Comparison of ENCODE assay signal across 10 mouse cellular contexts in the genomic region with DNA sequence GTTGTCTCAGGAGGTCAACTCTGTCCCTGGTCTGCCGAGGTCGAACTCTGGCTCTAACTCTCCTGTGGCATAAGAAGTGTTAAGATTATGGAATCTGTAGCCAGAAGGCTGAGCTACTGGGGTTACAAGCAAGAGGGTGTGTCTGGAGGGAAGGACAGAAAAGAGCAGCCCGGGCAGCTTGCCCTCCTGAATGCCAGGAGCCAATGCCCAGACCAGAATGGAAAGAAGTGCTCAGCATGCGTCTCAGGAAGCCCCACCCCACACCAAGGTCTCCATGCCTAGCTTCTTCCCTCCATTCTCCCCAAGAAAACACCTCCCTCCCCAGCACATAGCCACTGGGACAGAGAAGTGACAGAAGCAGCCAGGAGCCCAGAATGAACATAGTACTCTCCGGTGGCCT. TPM values are rescaled to one million over a fixed set of nuclear protein-coding genes. Genes with fewer than 3 reads are reported as not detected.
DNase-seq lines count a peak whose midpoint lies in the region; ATAC-seq and TF ChIP-seq lines count a peak whose summit lies in the region.
"Had no signal": no experiment of that assay in that cellular context is flagged by ENCODE, and none has a peak within 500 bp of the region (broad histone marks: within the 10 kb centered on the region; RNA-seq: fewer than 3 reads in every experiment).

No protein-coding gene starts in this region.

- no peak overlapping the region for H3K4me2 ChIP-seq in forebrain, embryonic 15.5 days (replicated peaks)

- DNase-seq in left cerebral cortex, postnatal 4 days = peak; percentile 49
- no peak for DNase-seq in left cerebral cortex, postnatal 14 days (ENCODE audit: low spot score in 2 of 2)
- DNase-seq in cerebellum, adult 9-11 months = peak; percentile 75
- DNase-seq in heart, adult 2 months = peak; percentile 64 to 77
- peak; percentile 67 for DNase-seq in lung, postnatal 14 days
- DNase-seq in left cerebral cortex, adult 11 months (ENCODE audit: low spot score) = no peak
- DNase-seq in left cerebral cortex, postnatal 25 days (ENCODE audit: low spot score in 2 of 2) = no peak
- DNase-seq: retina, postnatal 1 day had no signal

- peaks cover 68% of the 10 kb centered on the region for H3K4me1 ChIP-seq in heart, adult 2 months (ENCODE audit: control insufficient read depth, insufficient read depth, low read length)
- peaks cover 23% of the 10 kb centered on the region for H3K4me1 ChIP-seq in forebrain, embryonic 15.5 days

- no peak for ATAC-seq in forebrain, embryonic 15.5 days (replicated peaks)
- ATAC-seq: forebrain, embryonic 14.5 days had no signal

- intact Hi-C loops in left cerebral cortex, postnatal 4 days (cut with DNase I) = loop anchor here (10.0 kb wide), 1 partner anchor 156 kb away; no protein-coding TSS in a partner anchor
- intact Hi-C loops in left cerebral cortex, postnatal 14 days (cut with DNase I) = no loop called here
- intact Hi-C loops in heart, adult 2 months (cut with DNase I) = no loop called here
- intact Hi-C loops in left cerebral cortex, postnatal 25 days (cut with DNase I) = loop anchor here (10.0 kb wide), 1 partner anchor 394 kb away; no protein-coding TSS in a partner anchor

- H3K36me3 ChIP-seq in heart, adult 2 months (ENCODE audit: control insufficient read depth, insufficient read depth, low read length) = peaks cover 8% of the 10 kb centered on the region
- no peaks in the 10 kb centered on the region for H3K36me3 ChIP-seq in forebrain, embryonic 15.5 days

- 0 out of 2 replicates have a peak, but pooled peaks cover 5% of the 10 kb centered on the region for H3K79me2 ChIP-seq in heart, adult 2 months (replicated peaks; ENCODE audit: control insufficient read depth, insufficient read depth, low read length)

- 15% methylated on average over 5 of the region's 5 CpGs for WGBS in heart, adult 2 months
- WGBS in forebrain, embryonic 15.5 days = 70% methylated on average over 5 of the region's 5 CpGs

- no peak for TF ChIP-seq EP300 in heart, adult 2 months (IDR thresholded peaks at IDR 0.05; ENCODE audit: insufficient read depth, low read depth, low read length)

- H3K27me3 ChIP-seq in heart, adult 2 months (ENCODE audit: control insufficient read depth, insufficient read depth, low read length) = no peaks in the 10 kb centered on the region
- peaks cover 3% of the 10 kb centered on the region; the same call in 1 of the 2 replicates for H3K27me3 ChIP-seq in forebrain, embryonic 15.5 days

- H3K27ac ChIP-seq in heart, adult 2 months = peak overlapping the region; percentile 97
- no peak overlapping the region for H3K27ac ChIP-seq in forebrain, embryonic 15.5 days (replicated peaks)

- no peaks in the 10 kb centered on the region for H3K9me3 ChIP-seq in forebrain, embryonic 15.5 days

- no peak for TF ChIP-seq POLR2A in heart, adult 2 months (IDR thresholded peaks at IDR 0.05; ENCODE audit: insufficient read depth, low read depth, low read length)

- H3K9ac ChIP-seq in heart, adult 2 months (ENCODE audit: low read depth, low read length) = peak overlapping the region; percentile 18; the same call in 1 of the 2 replicates
- H3K9ac ChIP-seq in forebrain, embryonic 15.5 days (replicated peaks) = no peak overlapping the region

- no peak for TF ChIP-seq CTCF in heart, adult 2 months (IDR thresholded peaks at IDR 0.05)

- 0 out of 2 replicates have a peak overlapping the region, but pooled peaks have one; percentile 4 for H3K4me3 ChIP-seq in heart, adult 2 months
- no peak overlapping the region for H3K4me3 ChIP-seq in forebrain, embryonic 15.5 days

RNA-seq across cellular contexts. Expression of a gene that starts 6.4 kb away (rescaled TPM):
- total RNA-seq in left cerebral cortex, postnatal 4 days (2021) = 1 to 10 TPM; 5.2 to 5.3 TPM
- 10 to 100 TPM; 16.3 to 17.8 TPM for total RNA-seq in left cerebral cortex, postnatal 14 days (2021)
- total RNA-seq in heart, adult 2 months (2021) = 10 to 100 TPM; 41.3 to 48.1 TPM
- 97.1 and 148 TPM in 2 replicates for polyA plus RNA-seq in heart, adult 2 months (2012; rRNA removed)
- 5.4 and 6.8 TPM in 2 replicates for polyA plus RNA-seq in forebrain, embryonic 15.5 days (2015; fragmentation: Nextera tagmentation; extraction: Ambion mirVana)
- 10 to 100 TPM; 21.8 to 22.9 TPM for total RNA-seq in left cerebral cortex, postnatal 25 days (2021)

RNA-seq across cellular contexts. Expression of a gene that starts 14.3 kb away (rescaled TPM):
- total RNA-seq in left cerebral cortex, postnatal 4 days (2021) = 10 to 100 TPM; 98.6 to 99.4 TPM
- total RNA-seq in left cerebral cortex, postnatal 14 days (2021) = 100 to 1,000 TPM; 118 to 134 TPM
- 100 to 1,000 TPM; 126 to 140 TPM for total RNA-seq in heart, adult 2 months (2021)
- 104 and 113 TPM in 2 replicates for polyA plus RNA-seq in heart, adult 2 months (2012; rRNA removed)
- 99.2 and 104 TPM in 2 replicates for polyA plus RNA-seq in forebrain, embryonic 15.5 days (2015; fragmentation: Nextera tagmentation; extraction: Ambion mirVana)
- total RNA-seq in left cerebral cortex, postnatal 25 days (2021) = 100 to 1,000 TPM; 151 to 152 TPM

RNA-seq across cellular contexts. Expression of a gene that starts 14.5 kb away (rescaled TPM):
- total RNA-seq in left cerebral cortex, postnatal 4 days (2021) = 100 to 1,000 TPM; 122 to 124 TPM
- total RNA-seq in left cerebral cortex, postnatal 14 days (2021) = 100 to 1,000 TPM; 135 to 137 TPM
- 100 to 1,000 TPM in 1 of 2 experiments, 10 to 100 TPM in 1; 89.3 to 100 TPM for total RNA-seq in heart, adult 2 months (2021)
- 116 and 135 TPM in 2 replicates for polyA plus RNA-seq in heart, adult 2 months (2012; rRNA removed)
- 211 and 214 TPM in 2 replicates for polyA plus RNA-seq in forebrain, embryonic 15.5 days (2015; fragmentation: Nextera tagmentation; extraction: Ambion mirVana)
- total RNA-seq in left cerebral cortex, postnatal 25 days (2021) = 100 to 1,000 TPM; 137 to 139 TPM

RNA-seq across cellular contexts. Expression of a gene that starts 20.6 kb away (rescaled TPM):
- total RNA-seq in left cerebral cortex, postnatal 4 days (2021) = not detected
- not detected for total RNA-seq in left cerebral cortex, postnatal 14 days (2021)
- not detected for total RNA-seq in heart, adult 2 months (2021)
- 0.14 and 0.15 TPM in 2 replicates for polyA plus RNA-seq in heart, adult 2 months (2012; rRNA removed)
- polyA plus RNA-seq in forebrain, embryonic 15.5 days (2015; fragmentation: Nextera tagmentation; extraction: Ambion mirVana) = 0.34 TPM in 1 of 2 replicates, not detected in the other
- not detected for total RNA-seq in left cerebral cortex, postnatal 25 days (2021)

Comparison
In these comparisons a context has a peak if more than half of its experiments do, and no peak if none do; other contexts are left out.
1. DNase-seq: peak in left cerebral cortex, postnatal 4 days (single experiment), cerebellum, adult 9-11 months (single experiment), heart, adult 2 months (2 of 2) and lung, postnatal 14 days (single experiment); none in left cerebral cortex, postnatal 14 days (0 of 2), left cerebral cortex, adult 11 months (single experiment) and left cerebral cortex, postnatal 25 days (0 of 2).
2. intact Hi-C loops: an anchor here in left cerebral cortex, postnatal 4 days (10.0 kb wide) and left cerebral cortex, postnatal 25 days (10.0 kb wide); none called in left cerebral cortex, postnatal 14 days and heart, adult 2 months.